Mouse (Mus musculus) intestine, postnatal 0 days (tissue): ENCODE measurements around the gene Il2rb. TPM values are rescaled to one million over a fixed set of nuclear protein-coding genes. Genes with fewer than 3 reads are reported as not detected.

Experiments used
- ATAC-seq: fragments of 200-750 bp; cut with Nextera tagmentation; 2 replicates; pipeline ENCODE4 v1.8.0; 2017; ENCODE audit warnings: mild to moderate bottlenecking, moderate TSS enrichment, moderate library complexity
- H3K27ac ChIP-seq: fragments of 300-500 bp; sonication (generic); 2 replicates; pipeline ENCODE4 v1.5.1; 2014; ENCODE audit warnings: mild to moderate bottlenecking, low read depth, low read length, moderate library complexity
- H3K27me3 ChIP-seq: fragments of 300-500 bp; sonication (generic); replicated peaks from 2 replicates; pipeline ENCODE4 v1.6.1; 2014; ENCODE audit warnings: low read length, mixed read lengths; ENCODE audit not compliant: control insufficient read depth, insufficient read depth
- H3K36me3 ChIP-seq: fragments of 300-500 bp; sonication (generic); 2 replicates; pipeline ENCODE4 v1.6.1; 2014; ENCODE audit warnings: mild to moderate bottlenecking, moderate library complexity; ENCODE audit not compliant: control insufficient read depth, insufficient read depth
- H3K4me1 ChIP-seq: fragments of 300-500 bp; sonication (generic); replicated peaks from 2 replicates; pipeline ENCODE4 v1.6.1; 2014; ENCODE audit warnings: antibody characterized with exemption, low read length, mixed read lengths; ENCODE audit not compliant: control insufficient read depth, insufficient read depth
- H3K4me2 ChIP-seq: fragments of 300-500 bp; sonication (generic); replicated peaks from 2 replicates; pipeline ENCODE4 v1.6.1; 2014; ENCODE audit warnings: low read depth, mild to moderate bottlenecking, moderate library complexity
- H3K4me3 ChIP-seq: fragments of 300-500 bp; sonication (generic); 2 replicates; pipeline ENCODE4 v1.5.1; 2014; ENCODE audit warnings: low read depth, low read length
- H3K9ac ChIP-seq: fragments of 300-500 bp; sonication (generic); 2 replicates; pipeline ENCODE4 v1.6.1; 2014; ENCODE audit warnings: mild to moderate bottlenecking, low read depth, low read length
- H3K9me3 ChIP-seq: fragments of 300-500 bp; sonication (generic); 2 replicates; pipeline ENCODE4 v1.6.1; 2016; ENCODE audit warnings: mixed run types; ENCODE audit not compliant: control insufficient read depth
- CTCF ChIP-seq: sonication (generic); IDR thresholded peaks from 2 replicates; pipeline ENCODE4 v1.5.1; 2016; ENCODE audit warnings: low read depth, mild to moderate bottlenecking, control low read depth, antibody characterized with exemption, moderate library complexity
- WGBS: fragments of 180-500 bp; shearing (Covaris S2); extraction: QIAGEN DNeasy Blood & Tissue Kit; methylation state at CpG from one replicate; pipeline ENCODE4 v1.1.7; 2014; 5-methylcytosine and 5-hydroxymethylcytosine counted together
- polyA plus RNA-seq: library from polyadenylated mRNA; unstranded; fragments of >200 nt; fragmentation: Nextera tagmentation; extraction: Ambion mirVana; gene quantifications from 2 replicates; pipeline ENCODE4 v1.2.1, GENCODE M21; 2015

Il2rb gene
- polyA plus RNA-seq, 1 experiment from 2014 or later, result 0.63 TPM

- Histone ChIP-seq H3K27me3 (no peaks in the 10 kb centered on the region), H3K4me2 (peak within 1 kb of the TSS; percentile 71), H3K9ac (peak within 1 kb of the TSS; percentile 51; the same call in 1 of the 2 replicates), H3K36me3 (no peaks in the 10 kb centered on the region; the same call in 1 of the 2 replicates), H3K4me1 (0 out of 2 replicates have a peak, but pooled peaks cover 8% of the 10 kb centered on the region), H3K9me3 (no peaks in the 10 kb centered on the region), H3K4me3 (peak within 1 kb of the TSS; percentile 34), H3K27ac (peak within 1 kb of the TSS; percentile 84)
- TF ChIP-seq CTCF, result no peak
- no peak for ATAC-seq
- WGBS, result 69% methylated on average over 17 of the region's 17 CpGs
Observed at GRCm38 (mm10) chr15:78530671-78531450, 35.8 kb upstream of the Il2rb start, which contains the start of gene C1qtnf6. TSS of gene C1qtnf6 (minus strand) at chr15:78531416.

- Histone ChIP-seq H3K36me3 (no peaks in the 10 kb centered on the region; the same call in 1 of the 2 replicates), H3K27me3 (no peaks in the 10 kb centered on the region), H3K9me3 (no peaks in the 10 kb centered on the region), H3K9ac (no peak overlapping the region), H3K27ac (no peak overlapping the region), H3K4me1 (0 out of 2 replicates have a peak, but pooled peaks cover 8% of the 10 kb centered on the region), H3K4me2 (no peak overlapping the region), H3K4me3 (no peak overlapping the region)
- ATAC-seq, result no peak
- TF ChIP-seq CTCF, result no peak
- whole genome bisulfite sequencing, result 74% methylated on average over 3 of the region's 3 CpGs
Observed at GRCm38 (mm10) chr15:78530141-78530540, 35.1 kb upstream of the Il2rb start.

GRCm38 (mm10) chr15:78529428-78529990, 34.4 kb upstream of the Il2rb start:
- TF ChIP-seq CTCF, result no peak
- no peaks in the 10 kb centered on the region for H3K9me3 ChIP-seq
- H3K4me3 ChIP-seq, result peak overlapping the region; percentile 24
- H3K4me1 ChIP-seq, result 0 out of 2 replicates have a peak, but pooled peaks cover 6% of the 10 kb centered on the region
- no peaks in the 10 kb centered on the region for H3K27me3 ChIP-seq
- H3K4me2 ChIP-seq, result peak overlapping the region; percentile 48
- ATAC-seq, result no peak
- no peaks in the 10 kb centered on the region; the same call in 1 of the 2 replicates for H3K36me3 ChIP-seq
- 10% methylated on average over 14 of the region's 15 CpGs for WGBS
- peak overlapping the region; percentile 61 for H3K27ac ChIP-seq
- H3K9ac ChIP-seq, result 0 out of 2 replicates have a peak overlapping the region, but pooled peaks have one; percentile 38

- Histone ChIP-seq H3K4me2 (peak overlapping the region; percentile 48), H3K9me3 (no peaks in the 10 kb centered on the region), H3K9ac (0 out of 2 replicates have a peak overlapping the region, but pooled peaks have one; percentile 38), H3K4me1 (no peaks in the 10 kb centered on the region), H3K27ac (peak overlapping the region; percentile 61), H3K27me3 (no peaks in the 10 kb centered on the region), H3K36me3 (no peaks in the 10 kb centered on the region; the same call in 1 of the 2 replicates), H3K4me3 (peak overlapping the region; percentile 24)
- no peak for TF ChIP-seq CTCF
- 38% methylated on average over 11 of the region's 11 CpGs for WGBS
- ATAC-seq, result no peak
Observed at GRCm38 (mm10) chr15:78528726-78529411, 33.8 kb upstream of the Il2rb start.

- no peak for TF ChIP-seq CTCF
- WGBS, result 78% methylated on average over 7 of the region's 7 CpGs
- Histone ChIP-seq H3K27me3 (no peaks in the 10 kb centered on the region), H3K9ac (no peak overlapping the region), H3K4me3 (no peak overlapping the region), H3K4me2 (0 out of 2 replicates have a peak overlapping the region, but pooled peaks have one; percentile 48), H3K36me3 (no peaks in the 10 kb centered on the region; the same call in 1 of the 2 replicates), H3K4me1 (no peaks in the 10 kb centered on the region), H3K9me3 (no peaks in the 10 kb centered on the region), H3K27ac (no peak overlapping the region)
- ATAC-seq, result no peak
Observed at GRCm38 (mm10) chr15:78527973-78528372, 32.9 kb upstream of the Il2rb start.

- no peaks in the 10 kb centered on the region for H3K27me3 ChIP-seq
- no peak for ATAC-seq
- H3K36me3 ChIP-seq, result no peaks in the 10 kb centered on the region; the same call in 1 of the 2 replicates
- H3K9ac ChIP-seq, result no peak overlapping the region
- no peak overlapping the region for H3K4me3 ChIP-seq
- H3K4me1 ChIP-seq, result no peaks in the 10 kb centered on the region
- WGBS, result 85% methylated on average over 5 of the region's 5 CpGs
- no peaks in the 10 kb centered on the region for H3K9me3 ChIP-seq
- TF ChIP-seq CTCF, result no peak
- H3K4me2 ChIP-seq, result no peak overlapping the region
- H3K27ac ChIP-seq, result no peak overlapping the region
Observed at GRCm38 (mm10) chr15:78524163-78524562, 29.1 kb upstream of the Il2rb start.
